Mouse (Mus musculus) heart, postnatal 4 days (tissue): ENCODE data around the gene Ralgps1. TPM values are rescaled to one million over a fixed set of nuclear protein-coding genes. Genes with fewer than 3 reads are reported as not detected.
"Not testable (repeated sequence)": the region's sequence is repeated elsewhere in the genome, so short reads cannot be mapped to it uniquely, and the experiment has no call there.

Experiments used
- DNase-seq: peaks from one replicate; pipeline ENCODE4 v3.0.0; 2021
- microRNA-seq, 2 experiments: library from miRNA; unstranded; fragments of <30 nt; microRNA quantifications; one replicate each; pipeline ENCODE4 v1.2.0; 2021 to 2022
- total RNA-seq, 2 experiments: library from RNA; stranded (reverse); gene quantifications; 2 replicates each; pipeline ENCODE4 v1.2.3; 2021

Ralgps1 gene
- total RNA-seq, 2 experiments from 2014 or later, result 8.7 to 8.8 TPM

- peak; percentile 98 for DNase-seq
These were observed 240.5 kb downstream of the Ralgps1 start for GRCm38 (mm10) chr2:33130526-33131483.

- no peak for DNase-seq
These were observed 241.2 kb downstream of the Ralgps1 start for GRCm38 (mm10) chr2:33130141-33130525.

- DNase-seq, result peak; percentile 23
These were observed 241.6 kb downstream of the Ralgps1 start for GRCm38 (mm10) chr2:33129696-33130095.

GRCm38 (mm10) chr2:33129005-33129404, 242.3 kb downstream of the Ralgps1 start:
- no peak for DNase-seq

GRCm38 (mm10) chr2:33127271-33127670, 244.0 kb downstream of the Ralgps1 start:
- peak; percentile 19 for DNase-seq

- DNase-seq, result no peak
These were observed 248.4 kb downstream of the Ralgps1 start for GRCm38 (mm10) chr2:33122856-33123255.

GRCm38 (mm10) chr2:33100536-33100935, 270.8 kb downstream of the Ralgps1 start:
- DNase-seq, result no peak

- DNase-seq, result not testable (repeated sequence)
These were observed 274.0 kb downstream of the Ralgps1 start for GRCm38 (mm10) chr2:33097326-33097725.

GRCm38 (mm10) chr2:33095221-33095671, 276.0 kb downstream of the Ralgps1 start:
- no peak for DNase-seq

- no peak for DNase-seq
These were observed 280.4 kb downstream of the Ralgps1 start for GRCm38 (mm10) chr2:33090620-33091520.

- not testable (repeated sequence) for DNase-seq
These were observed 281.3 kb downstream of the Ralgps1 start for GRCm38 (mm10) chr2:33090033-33090400.

- no peak for DNase-seq
These were observed 281.8 kb downstream of the Ralgps1 start for GRCm38 (mm10) chr2:33089356-33090032.

- DNase-seq, result no peak
These were observed 284.5 kb downstream of the Ralgps1 start for GRCm38 (mm10) chr2:33086671-33087363.

GRCm38 (mm10) chr2:33086016-33086596, 285.2 kb downstream of the Ralgps1 start:
- no peak for DNase-seq

- DNase-seq, result no peak
These were observed 287.1 kb downstream of the Ralgps1 start for GRCm38 (mm10) chr2:33084221-33084620.

Small RNAs within 50 kb of the gene (microRNA-seq; reads per million reads assigned to microRNA genes)
- gene Gm25998, result 0 reads per million in 2 experiments

Other genes with a start within 250 kb of the Ralgps1 start
- gene Garnl3, start 239.8 kb downstream of the Ralgps1 start, total RNA-seq, result 10 to 100 TPM in 1 of 2 experiments, 1 to 10 TPM in 1; 9.7 to 11.6 TPM
- 100 to 1,000 TPM; 108 to 126 TPM for gene Angptl2, start 155.4 kb downstream of the Ralgps1 start, total RNA-seq
- 10 to 100 TPM; 22.1 to 27.5 TPM for gene Zbtb34, start 59.8 kb upstream of the Ralgps1 start, total RNA-seq
- 10 to 100 TPM; 19.8 to 22.2 TPM for gene Zbtb43, start 97.1 kb upstream of the Ralgps1 start, total RNA-seq